Mouse (Mus musculus) C2C12 (cell line): ENCODE measurements at regions not wholly inside any gene's neighbourhood (a gene's known extent, or its start where the extent isn't known, plus 50 kb on each side); places are given as distances from the start of the nearest gene placed in this dataset.

Experiments used
- H3K27me3 ChIP-seq: one replicate; pipeline ENCODE4 v1.6.1; 2011; ENCODE audit not compliant: control insufficient read depth, insufficient read depth, insufficient read length
- H3K36me3 ChIP-seq: one replicate; pipeline ENCODE4 v1.6.1; 2011; ENCODE audit not compliant: control insufficient read depth, insufficient read depth
- H3K4me3 ChIP-seq: one replicate; pipeline ENCODE4 v1.5.1; 2011; ENCODE audit warnings: mild to moderate bottlenecking, control low read depth; ENCODE audit not compliant: poor library complexity, insufficient read depth, severe bottlenecking
- H3K79me2 ChIP-seq: one replicate; pipeline ENCODE4 v1.6.1; 2011; ENCODE audit not compliant: control insufficient read depth, insufficient read depth
- H3K79me3 ChIP-seq: one replicate; pipeline ENCODE4 v1.6.1; 2011; ENCODE audit warnings: low read depth, control low read depth
- H3ac ChIP-seq: one replicate; pipeline ENCODE3; 2011; ENCODE audit warnings: low read depth; ENCODE audit not compliant: control insufficient read depth, insufficient read length
- CEBPB ChIP-seq: IDR thresholded peaks from one replicate; pipeline ENCODE4 v1.6.1; 2011; ENCODE audit warnings: low read depth, mild to moderate bottlenecking, control low read depth, moderate library complexity
- CTCF ChIP-seq: IDR thresholded peaks from one replicate; pipeline ENCODE4 v1.5.1; 2011; ENCODE audit not compliant: control insufficient read depth, insufficient read depth, insufficient read length
- FOSL1 ChIP-seq: IDR thresholded peaks from one replicate; pipeline ENCODE4 v1.8.0; 2011; ENCODE audit warnings: mild to moderate bottlenecking, low read length; ENCODE audit not compliant: poor library complexity, insufficient read depth, severe bottlenecking
- MAX ChIP-seq: IDR thresholded peaks from one replicate; pipeline ENCODE4 v1.6.1; 2011; ENCODE audit warnings: mild to moderate bottlenecking, control low read depth
- MYOD1 ChIP-seq: IDR thresholded peaks from one replicate; pipeline ENCODE4 v1.6.1; 2011; ENCODE audit warnings: low read depth; ENCODE audit not compliant: control insufficient read depth, insufficient read length
- MYOG ChIP-seq: IDR thresholded peaks from one replicate; pipeline ENCODE4 v1.6.1; 2011; ENCODE audit not compliant: control insufficient read depth, insufficient read length; ENCODE audit errors: extremely low read depth
- USF1 ChIP-seq: IDR thresholded peaks from one replicate; pipeline ENCODE4 v1.6.1; 2011; ENCODE audit warnings: low read depth, mild to moderate bottlenecking, control low read depth, moderate library complexity

DNA sequence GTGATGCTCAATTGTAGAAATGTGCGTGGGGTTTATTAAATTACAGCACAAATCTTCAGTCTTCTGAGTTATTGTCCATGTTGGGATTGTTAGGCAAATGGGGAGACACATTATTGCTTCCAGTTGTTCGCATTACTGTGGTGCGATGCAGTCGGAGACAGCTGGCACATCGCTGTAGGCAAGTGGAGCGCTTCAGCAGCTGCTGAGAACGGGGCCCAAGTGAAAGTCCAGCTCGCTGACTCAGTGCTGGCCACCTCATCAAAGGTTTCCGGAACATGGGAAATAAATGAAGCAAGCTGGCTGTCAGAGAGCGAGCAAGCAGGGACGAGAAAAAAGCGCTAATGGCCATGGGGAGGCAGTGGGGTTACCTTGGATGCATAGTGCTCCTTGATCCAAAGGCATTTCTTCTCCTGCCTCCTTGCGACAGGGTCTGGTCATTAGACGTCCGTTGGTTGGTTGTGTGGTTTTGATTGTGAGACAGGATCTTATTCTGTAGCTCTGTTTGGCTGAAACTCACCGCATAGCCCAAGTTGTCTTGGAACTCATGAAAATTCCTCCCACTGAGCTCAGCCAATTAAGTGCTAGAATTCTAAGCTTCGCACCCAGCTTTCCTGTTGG lies 274.0 kb upstream of the Rnf219 start:
- H3K27me3 ChIP-seq = no peaks in the 10 kb centered on the region
- no peak for TF ChIP-seq MYOG
- no peaks in the 10 kb centered on the region for H3K36me3 ChIP-seq
- H3K79me2 ChIP-seq = no peaks in the 10 kb centered on the region
- no peak overlapping the region for H3ac ChIP-seq
- H3K79me3 ChIP-seq = no peaks in the 10 kb centered on the region
- H3K4me3 ChIP-seq = no peak overlapping the region

GRCm38 (mm10) chr14:104789346-104789745 lies 266.9 kb upstream of the Rnf219 start:
- H3K27me3 ChIP-seq = no peaks in the 10 kb centered on the region
- TF ChIP-seq FOSL1 (no peak), CTCF (no peak), MYOD1 (no peak), MYOG (no peak), CEBPB (no peak), USF1 (no peak), MAX (no peak)
- no peaks in the 10 kb centered on the region for H3K79me3 ChIP-seq
- no peak overlapping the region for H3ac ChIP-seq
- H3K4me3 ChIP-seq = no peak overlapping the region
- no peaks in the 10 kb centered on the region for H3K36me3 ChIP-seq
- no peaks in the 10 kb centered on the region for H3K79me2 ChIP-seq

DNA sequence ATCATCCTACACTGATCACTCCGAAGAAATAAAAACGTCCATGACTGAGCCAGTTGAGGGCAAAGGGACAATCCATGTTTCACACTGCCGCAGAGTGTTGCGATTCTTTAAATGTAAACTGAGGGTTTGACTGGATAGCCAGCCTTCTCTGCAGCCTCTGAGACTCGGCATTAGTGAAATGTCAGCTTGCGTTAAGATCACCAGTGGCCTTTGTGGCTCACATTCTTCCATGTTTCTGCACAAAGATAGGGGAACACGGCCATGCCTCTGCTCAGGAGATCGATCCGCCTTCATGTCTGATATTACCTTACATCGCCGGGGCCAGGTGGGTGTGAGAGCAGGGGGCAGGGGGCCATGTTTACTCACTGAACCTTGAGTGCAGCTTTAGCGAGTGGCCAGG lies 262.6 kb upstream of the Rnf219 start:
- H3K4me3 ChIP-seq = no peak overlapping the region

GRCm38 (mm10) chr14:104769938-104770337 lies 247.5 kb upstream of the Rnf219 start:
- Histone ChIP-seq H3K4me3 (no peak overlapping the region), H3K79me2 (no peaks in the 10 kb centered on the region)

More for the DNA sequence above, 262.6 kb upstream of the Rnf219 start:
- Histone ChIP-seq H3K79me3 (no peaks in the 10 kb centered on the region), H3K27me3 (no peaks in the 10 kb centered on the region), H3ac (no peak overlapping the region), H3K36me3 (no peaks in the 10 kb centered on the region), H3K79me2 (no peaks in the 10 kb centered on the region)
- TF ChIP-seq CTCF = no peak
- TF ChIP-seq CEBPB = no peak
- TF ChIP-seq FOSL1 = no peak
- no peak for TF ChIP-seq USF1
- TF ChIP-seq MYOD1 = no peak
- TF ChIP-seq MAX = no peak
- no peak for TF ChIP-seq MYOG

DNA sequence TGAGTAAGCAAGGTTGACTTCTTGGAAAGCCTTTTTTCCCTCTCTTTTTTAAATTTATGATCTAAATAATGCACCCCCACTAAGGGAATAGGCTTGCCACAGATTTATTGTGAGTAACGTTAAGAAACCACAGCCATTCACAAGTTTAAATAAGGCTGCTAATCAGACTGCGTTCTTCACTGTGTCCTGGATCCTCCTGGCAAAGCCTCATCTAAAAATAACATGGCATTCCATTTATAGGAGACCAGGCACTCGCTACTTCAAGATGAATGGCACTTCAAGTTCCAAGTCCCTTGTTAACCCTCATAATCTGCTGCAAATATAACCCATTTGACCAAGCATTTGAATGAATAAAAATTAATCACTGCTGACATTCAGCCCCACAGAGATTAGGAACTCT lies 211.8 kb upstream of the Rnf219 start:
- no peak overlapping the region for H3K4me3 ChIP-seq

More at GRCm38 (mm10) chr14:104769938-104770337, 247.5 kb upstream of the Rnf219 start:
- no peak for TF ChIP-seq MYOD1
- no peak for TF ChIP-seq MAX
- no peak for TF ChIP-seq CTCF
- no peak for TF ChIP-seq CEBPB
- TF ChIP-seq FOSL1 = no peak
- TF ChIP-seq USF1 = no peak
- Histone ChIP-seq H3ac (no peak overlapping the region), H3K36me3 (no peaks in the 10 kb centered on the region), H3K27me3 (no peaks in the 10 kb centered on the region), H3K79me3 (no peaks in the 10 kb centered on the region)

GRCm38 (mm10) chr14:104732036-104732435 lies 209.6 kb upstream of the Rnf219 start:
- Histone ChIP-seq H3K27me3 (no peaks in the 10 kb centered on the region), H3K36me3 (no peaks in the 10 kb centered on the region), H3K79me3 (no peaks in the 10 kb centered on the region), H3K4me3 (no peak overlapping the region), H3K79me2 (no peaks in the 10 kb centered on the region), H3ac (no peak overlapping the region)
- TF ChIP-seq FOSL1 (no peak), MYOD1 (no peak), USF1 (no peak), CEBPB (no peak)

More for the DNA sequence above, 211.8 kb upstream of the Rnf219 start:
- Histone ChIP-seq H3K79me3 (no peaks in the 10 kb centered on the region), H3K79me2 (no peaks in the 10 kb centered on the region), H3ac (no peak overlapping the region), H3K27me3 (no peaks in the 10 kb centered on the region), H3K36me3 (no peaks in the 10 kb centered on the region)
- no peak for TF ChIP-seq FOSL1
- no peak for TF ChIP-seq MAX
- TF ChIP-seq MYOG = no peak
- TF ChIP-seq CTCF = no peak
- no peak for TF ChIP-seq CEBPB
- TF ChIP-seq MYOD1 = no peak
- no peak for TF ChIP-seq USF1
